Mouse (Mus musculus): ENCODE measurements around the gene 4930412O13Rik. TPM values are rescaled to one million over a fixed set of nuclear protein-coding genes. Genes with fewer than 3 reads are reported as not detected.

4930412O13Rik gene
- polyA plus RNA-seq (2015; fragmentation: Illumina TruSeq; extraction: RNeasy Lipid Tissue Mini Kit (QIAGEN cat#74804); ENCODE audit: insufficient read depth, low replicate concordance), result not detected

DNA sequence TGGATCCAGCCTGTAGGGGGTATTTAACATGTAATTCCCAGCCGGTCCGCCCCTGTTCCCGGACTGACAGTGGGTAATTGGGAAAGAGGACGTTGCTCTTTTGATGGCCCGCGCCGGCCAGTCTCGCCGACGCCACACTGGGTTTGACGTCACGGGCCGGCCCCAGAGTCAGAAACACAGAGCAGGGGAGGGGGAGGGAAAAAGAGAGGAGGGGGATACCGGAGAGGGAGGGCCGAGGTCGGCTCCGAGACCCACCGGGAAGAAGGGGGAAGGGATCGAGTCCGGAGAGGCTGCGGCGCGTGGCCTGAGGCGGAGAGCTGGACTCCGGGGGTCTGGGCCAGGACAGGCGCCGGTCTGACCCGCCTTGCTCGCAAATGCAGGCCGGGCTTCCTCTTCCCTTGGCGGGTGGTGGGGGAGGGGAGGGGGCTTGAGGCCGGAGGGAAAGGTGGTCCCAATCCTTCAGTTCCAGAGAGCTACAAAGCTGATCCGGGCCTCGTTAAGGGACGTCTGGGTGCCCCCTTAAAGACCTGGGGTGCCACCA lies at the start of gene 4930412O13Rik:
TSS of gene 4930412O13Rik (plus strand) at position 202 of the 541 bp plus-strand sequence.

GRCm38 (mm10) chr2:9888913-9889650 lies 8.0 kb downstream of the 4930412O13Rik start, which contains the start of gene 9230102O04Rik:
Gene 9230102O04Rik, minus strand, starts transcription at chr2:9889540.

GRCm38 (mm10) chr2:9889651-9890183 lies 8.7 kb downstream of the 4930412O13Rik start, which contains the start of gene Gata3:
Gene Gata3, minus strand, starts transcription at chr2:9890034.

Other genes with a start within 250 kb of the 4930412O13Rik start
- gene 9230102O04Rik, start 8.3 kb downstream of the 4930412O13Rik start, polyA plus RNA-seq (2015; fragmentation: Illumina TruSeq; extraction: RNeasy Lipid Tissue Mini Kit (QIAGEN cat#74804); ENCODE audit: insufficient read depth, low replicate concordance), result not detected
- 4.2 TPM for gene Gata3, start 8.8 kb downstream of the 4930412O13Rik start, polyA plus RNA-seq (2015; fragmentation: Illumina TruSeq; extraction: RNeasy Lipid Tissue Mini Kit (QIAGEN cat#74804); ENCODE audit: insufficient read depth, low replicate concordance)
- 10.6 TPM for gene Taf3, start 167.3 kb downstream of the 4930412O13Rik start, polyA plus RNA-seq (2015; fragmentation: Illumina TruSeq; extraction: RNeasy Lipid Tissue Mini Kit (QIAGEN cat#74804); ENCODE audit: insufficient read depth, low replicate concordance)
- 333 TPM for gene Atp5c1, start 199.3 kb downstream of the 4930412O13Rik start, polyA plus RNA-seq (2015; fragmentation: Illumina TruSeq; extraction: RNeasy Lipid Tissue Mini Kit (QIAGEN cat#74804); ENCODE audit: insufficient read depth, low replicate concordance)
- 42.0 TPM for gene Kin, start 199.3 kb downstream of the 4930412O13Rik start, polyA plus RNA-seq (2015; fragmentation: Illumina TruSeq; extraction: RNeasy Lipid Tissue Mini Kit (QIAGEN cat#74804); ENCODE audit: insufficient read depth, low replicate concordance)